Mouse (Mus musculus) cortical plate, adult 2 months (tissue): ENCODE results near the gene Gzmk.

Experiments
- CTCF ChIP-seq: fragments of 200-500 bp; IDR thresholded peaks from 2 replicates; pipeline ENCODE4 v1.5.1; 2011; ENCODE audit warnings: mild to moderate bottlenecking, control low read depth, low read length; ENCODE audit not compliant: insufficient read depth; ENCODE audit errors: extremely low read depth
- POLR2A ChIP-seq: fragments of 200-500 bp; IDR thresholded peaks from 2 replicates; pipeline ENCODE4 v1.6.1; 2011; ENCODE audit warnings: mild to moderate bottlenecking, low read length, control low read depth; ENCODE audit not compliant: insufficient read depth; ENCODE audit errors: extremely low read depth

DNA sequence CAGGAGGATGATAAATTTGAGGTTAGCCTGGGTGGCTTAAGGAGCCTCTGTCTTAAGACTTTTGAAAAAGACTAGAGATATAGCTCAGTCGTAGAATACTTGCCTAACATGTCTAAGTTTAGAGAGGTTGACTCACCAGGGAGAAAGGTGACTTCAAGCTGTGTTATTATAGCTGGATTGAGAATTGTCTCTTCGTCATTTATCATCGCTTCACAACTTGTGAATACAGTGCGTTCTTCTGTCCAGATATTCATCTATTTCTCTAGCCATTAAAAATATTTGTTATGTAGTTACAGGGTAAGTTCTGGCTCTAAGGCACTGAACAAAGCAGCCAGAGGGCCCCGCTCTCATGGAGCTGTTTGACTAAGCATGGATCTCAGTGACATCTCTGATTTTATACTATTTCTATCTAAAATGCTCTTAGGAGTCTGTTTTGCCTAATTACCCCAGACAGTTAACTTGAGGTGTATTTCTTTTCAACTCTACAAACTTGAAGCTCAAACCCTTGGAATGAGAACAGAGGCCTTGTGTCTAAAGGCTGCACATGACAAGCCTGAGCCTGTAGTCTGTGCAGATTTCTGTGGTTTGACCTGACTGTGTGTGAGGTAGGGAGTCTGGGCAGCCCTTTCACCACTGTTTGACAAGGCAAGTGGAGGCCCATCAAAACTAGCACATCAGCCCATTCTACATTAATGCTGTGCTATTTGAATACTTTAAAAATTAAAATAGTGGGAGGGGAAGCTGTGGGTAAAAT lies 61.3 kb downstream of the Gzmk start:
- no peak for TF ChIP-seq POLR2A
- TF ChIP-seq CTCF = no peak
